Mouse (Mus musculus): ENCODE data around the gene Olfr139.

Gene Olfr139

DNA sequence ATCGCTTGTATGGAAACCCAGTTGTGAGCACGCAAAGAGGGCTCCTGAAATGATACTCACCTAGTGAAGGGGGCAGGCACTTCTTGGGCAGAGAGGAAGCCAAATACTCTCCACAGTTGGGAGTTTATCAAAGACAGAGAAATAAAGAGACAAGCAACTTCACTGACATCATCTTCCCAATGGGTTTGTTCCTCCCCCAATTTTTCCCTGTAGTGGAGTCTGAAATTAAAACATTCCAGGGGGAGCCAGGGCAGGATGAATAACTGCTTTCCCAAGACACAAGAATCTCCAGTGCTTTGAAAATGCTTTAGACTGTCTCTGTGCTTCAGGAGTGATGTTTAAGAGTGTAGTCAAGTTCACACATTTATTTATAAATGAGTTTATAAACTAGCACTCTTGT lies at the start of gene Olfr139, which contains the start of gene Olfr399:
Olfr139 (minus strand) TSS at position 101 of the 400 bp plus-strand sequence.
Olfr399 (minus strand) TSS at position 165 of the 400 bp plus-strand sequence.
- no peak for DNase-seq (ENCODE audit: inconsistent age in 2 of 2, low spot score in 1 of 2)

DNA sequence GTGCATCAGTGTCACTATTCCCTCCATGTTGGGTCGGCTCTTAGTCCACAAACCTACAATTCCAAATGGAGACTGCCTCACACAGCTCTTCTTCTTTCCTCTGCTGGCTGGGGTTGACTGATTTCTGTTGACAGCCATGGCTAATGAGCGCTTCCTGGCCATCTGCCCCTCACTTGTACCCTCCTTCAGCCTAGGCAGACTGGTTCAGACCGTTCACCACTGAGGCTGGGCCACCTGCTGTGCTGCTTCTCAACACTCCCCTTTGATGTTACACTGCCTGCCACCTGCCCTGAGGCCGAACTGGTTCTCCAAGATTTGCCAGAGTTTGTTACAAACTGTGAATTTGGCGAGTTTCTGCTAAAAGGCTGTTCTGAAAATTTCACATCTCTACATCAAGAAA lies 48.7 kb upstream of the Olfr139 start:
- DNase-seq (ENCODE audit: inconsistent age in 2 of 2, low spot score in 1 of 2): no peak

DNA sequence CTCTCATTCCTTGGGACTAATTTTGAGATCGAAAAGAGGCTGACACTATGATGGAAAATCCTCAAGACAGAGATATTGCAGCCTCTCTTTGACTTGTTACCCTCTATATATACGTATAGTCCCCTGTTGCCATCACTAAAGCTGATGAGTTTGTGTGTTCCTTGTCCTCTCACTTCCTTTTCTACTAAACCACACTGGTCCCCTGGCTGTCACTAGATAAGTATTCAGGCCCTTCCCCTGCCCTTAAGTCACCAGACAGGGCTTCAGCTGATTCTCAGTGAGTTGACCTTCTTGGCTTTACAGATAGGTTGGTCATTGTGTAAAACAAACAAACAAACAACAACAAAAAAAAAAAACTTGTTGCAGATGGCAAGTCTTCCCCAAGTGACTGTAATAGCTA lies 45.2 kb upstream of the Olfr139 start:
- no peak for DNase-seq (ENCODE audit: inconsistent age in 2 of 2, low spot score in 1 of 2)

DNA sequence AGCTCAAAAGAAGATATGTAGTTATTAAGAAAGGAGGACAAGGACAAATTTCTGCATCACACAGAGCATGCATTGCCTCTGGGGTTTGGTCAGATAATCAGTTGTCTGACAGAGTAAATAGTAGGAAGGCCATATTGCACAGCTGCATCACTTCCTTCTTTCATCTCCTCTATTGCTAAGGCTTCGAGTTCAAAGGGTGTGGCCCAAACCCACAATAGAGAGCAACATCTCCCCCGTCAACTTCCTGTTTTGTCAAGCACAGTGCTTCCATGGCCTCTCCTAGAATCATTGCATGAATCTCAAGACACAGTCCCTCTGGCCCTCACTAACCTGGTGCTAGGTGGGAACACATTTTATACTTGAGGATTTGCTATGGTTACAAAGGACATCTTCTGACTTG lies 44.4 kb upstream of the Olfr139 start:
- DNase-seq (ENCODE audit: inconsistent age in 2 of 2, low spot score in 1 of 2): no peak

DNA sequence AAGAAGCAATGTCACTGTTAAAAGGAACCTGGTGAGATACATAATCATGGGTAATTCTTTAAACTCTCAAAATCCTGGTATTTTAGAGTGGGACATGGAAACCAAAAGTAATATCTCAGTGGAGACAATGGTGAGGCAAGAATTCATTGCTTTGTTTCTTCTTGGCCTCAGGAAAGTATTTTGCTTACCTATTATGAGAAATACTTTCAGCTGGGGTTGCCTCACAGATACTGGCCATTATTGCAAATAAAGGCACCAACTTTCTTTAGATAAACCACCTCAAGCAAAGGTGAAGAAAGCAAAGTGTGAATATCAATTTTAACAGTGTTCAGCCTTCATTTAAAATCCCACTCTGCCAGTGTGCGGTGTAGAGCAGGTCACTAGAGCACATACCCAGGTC lies 13.3 kb upstream of the Olfr139 start, which contains the start of gene Zfp616:
Zfp616 (plus strand) TSS at position 301 of the 400 bp plus-strand sequence.
- no peak for DNase-seq (ENCODE audit: inconsistent age in 2 of 2, low spot score in 1 of 2)

DNA sequence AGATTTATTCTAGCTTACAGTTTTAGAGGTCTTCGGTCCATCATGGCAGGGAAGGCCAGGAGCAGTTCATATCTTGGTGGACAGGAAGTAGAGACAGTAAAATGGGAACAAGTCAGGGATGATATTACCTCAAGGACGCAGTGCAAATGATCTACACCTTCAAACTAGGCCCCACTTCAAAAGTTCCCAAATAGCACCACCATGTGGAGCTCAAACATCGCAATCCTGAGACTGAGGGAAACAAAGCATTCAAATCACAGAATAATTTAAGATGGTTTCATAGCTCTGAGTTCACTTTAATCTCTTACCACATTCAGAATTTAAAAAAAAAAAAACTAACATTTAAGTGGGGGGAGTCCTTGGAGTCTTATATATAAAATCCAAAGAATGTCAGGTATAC lies 5.0 kb downstream of the Olfr139 start:
- DNase-seq (ENCODE audit: inconsistent age in 2 of 2, low spot score in 1 of 2): no peak

All from adrenal gland, adult (tissue).